Mouse (Mus musculus) left cerebral cortex, postnatal 14 days (tissue): ENCODE data around the gene Hmgn5. TPM values are rescaled to one million over a fixed set of nuclear protein-coding genes. Genes with fewer than 3 reads are reported as not detected.

ENCODE experiments used
- DNase-seq, 2 experiments: peaks; one replicate each; pipeline ENCODE4 v3.0.0; 2021 to 2022; ENCODE audit warnings: low spot score in 2 of 2, mixed read lengths in 1 of 2
- intact Hi-C: fragments of 180-260 bp; cut with DNase I; formaldehyde crosslinking; loops from one replicate; pipeline ENCODE4 v1.15.1; 2025
- long read RNA-seq, 2 experiments: library from polyadenylated mRNA; stranded (forward); transcript quantifications; one replicate each; pipeline ENCODE4 v2.0.0; 2021
- total RNA-seq, 2 experiments: library from RNA; stranded (reverse); gene quantifications; 2 replicates each; pipeline ENCODE4 v1.2.3; 2021

The Hmgn5 gene
- total RNA-seq = 1 to 10 TPM; 4.5 TPM
- long read RNA-seq, experiment 1, transcript Hmgn5-201 (6 exons, 1,934 nt) = major isoform, 6 of 6 reads
- long read RNA-seq, experiment 1, partial matches to known transcripts = 0 of 6 reads
- long read RNA-seq, experiment 1, other reads (novel, unspliced or antisense) = 0 of 6 reads
- long read RNA-seq, experiment 2, transcript Hmgn5-201 (6 exons, 1,934 nt) = major isoform, 13 of 13 reads
- long read RNA-seq, experiment 2, partial matches to known transcripts = 0 of 13 reads
- long read RNA-seq, experiment 2, other reads (novel, unspliced or antisense) = 0 of 13 reads

GRCm38 (mm10) chrX:109013283-109013682, at the start of gene Hmgn5:
Hmgn5 (minus strand) TSS chrX:109013404.
- DNase-seq = peak; percentile 89 to 91

DNA sequence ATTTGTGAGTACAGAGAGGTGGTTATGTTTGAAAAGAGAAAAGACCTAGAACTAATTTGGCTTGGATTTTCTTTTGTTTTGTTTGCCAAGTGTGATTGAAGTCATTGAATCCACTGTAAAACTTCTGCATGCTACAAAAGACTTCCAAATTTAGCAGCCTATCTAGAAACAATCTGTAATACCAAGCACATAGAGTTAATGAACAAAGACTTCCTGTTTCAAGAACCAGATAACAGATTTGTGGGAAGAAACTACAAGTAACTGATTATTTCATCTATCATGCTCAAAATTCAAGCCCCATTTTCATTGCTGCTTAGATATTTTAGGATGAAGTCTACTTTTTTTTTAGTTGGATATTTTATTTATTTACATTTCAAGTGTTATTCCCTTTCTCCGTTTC, 34.6 kb upstream of the Hmgn5 start:
- intact Hi-C loops = no loop called here
- DNase-seq = no peak

More at GRCm38 (mm10) chrX:109013283-109013682, at the start of gene Hmgn5:
- intact Hi-C loops = loop anchor here (5.0 kb wide), 1 partner anchor 181 kb away; the partner anchor contains the start of gene Brwd3

DNA sequence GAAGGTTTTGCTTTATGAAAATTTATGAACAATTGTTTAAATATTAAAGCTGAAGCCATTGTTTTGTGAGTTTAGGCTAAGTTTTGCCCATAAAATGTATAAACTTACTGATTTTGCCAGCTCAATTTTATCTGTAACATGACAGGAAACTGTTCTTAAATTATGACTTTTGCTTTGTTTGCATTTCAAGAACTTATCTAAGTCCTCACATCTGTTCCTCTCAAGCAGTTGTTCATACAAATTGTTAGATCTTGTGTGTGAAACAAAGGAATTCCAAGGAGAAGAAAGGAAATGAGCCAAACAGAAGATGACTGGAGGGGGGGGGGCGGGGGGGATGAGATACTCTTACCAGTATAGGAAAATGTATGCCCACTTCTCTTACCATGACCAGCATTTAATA, 13.0 kb upstream of the Hmgn5 start:
- intact Hi-C loops = no loop called here
- no peak for DNase-seq

DNA sequence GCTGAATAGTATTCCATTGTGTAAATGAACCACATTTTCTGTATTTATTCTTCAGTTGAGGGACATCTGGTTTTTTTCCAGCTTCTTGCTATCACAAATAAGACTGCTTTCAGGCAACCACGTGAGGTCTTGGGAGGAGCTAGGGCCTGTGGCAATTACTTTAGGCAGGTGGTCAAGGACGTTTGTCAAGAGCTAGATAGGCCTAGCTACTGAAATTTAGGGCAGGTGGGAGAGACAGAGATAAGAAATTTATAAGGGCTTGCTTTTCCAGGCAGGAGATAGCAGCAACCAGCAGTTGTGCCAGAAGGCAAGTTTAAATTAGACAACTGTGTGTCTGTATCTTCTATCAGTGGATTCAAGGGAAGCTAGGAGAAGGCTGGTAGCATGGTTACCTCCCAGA, 7.7 kb upstream of the Hmgn5 start:
- no peak for DNase-seq
- intact Hi-C loops = no loop called here

GRCm38 (mm10) chrX:109014166-109014565, 962 bp upstream of the Hmgn5 start:
- intact Hi-C loops = loop anchor here (5.0 kb wide), 1 partner anchor 182 kb away; the partner anchor contains the start of gene Brwd3
- DNase-seq = no peak

GRCm38 (mm10) chrX:109013686-109014085, 482 bp upstream of the Hmgn5 start:
- intact Hi-C loops = loop anchor here (5.0 kb wide), 1 partner anchor 181 kb away; the partner anchor contains the start of gene Brwd3
- DNase-seq = peak; percentile 12 to 14

DNA sequence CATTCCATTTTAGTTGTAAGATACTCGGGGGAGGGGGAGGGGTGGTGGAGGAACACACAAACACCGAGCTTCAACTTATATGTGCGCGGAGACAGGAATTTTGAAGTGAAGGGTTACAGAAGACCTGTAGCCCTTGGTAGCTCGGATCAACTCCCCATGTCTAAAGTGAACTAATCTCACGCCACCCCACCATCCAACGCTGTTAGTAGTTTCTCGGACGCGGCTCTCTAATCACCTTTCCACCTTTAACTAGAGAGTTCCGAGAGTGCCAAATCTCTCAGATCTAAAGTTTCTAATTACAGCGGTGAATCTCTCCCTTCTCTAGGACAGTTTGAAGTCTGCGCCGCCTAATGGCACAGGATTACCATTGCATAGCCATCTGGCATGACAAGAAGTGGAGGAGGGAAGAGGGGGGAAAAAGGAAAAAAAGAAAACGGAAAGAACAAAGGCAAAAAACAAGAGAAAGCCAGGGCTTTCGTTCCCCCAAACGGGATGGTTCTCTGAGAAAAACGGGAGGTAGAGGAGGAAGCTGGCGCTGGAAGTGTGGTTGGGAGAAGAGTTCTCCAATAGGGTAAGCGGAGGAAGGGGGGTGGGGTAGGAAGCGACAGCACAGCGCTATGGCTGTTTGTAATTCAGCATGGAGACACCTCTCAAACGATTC, 703 bp downstream of the Hmgn5 start:
- peak; percentile 26 to 35 for DNase-seq
- intact Hi-C loops = loop anchor here (5.0 kb wide), 1 partner anchor 180 kb away; the partner anchor contains the start of gene Brwd3

DNA sequence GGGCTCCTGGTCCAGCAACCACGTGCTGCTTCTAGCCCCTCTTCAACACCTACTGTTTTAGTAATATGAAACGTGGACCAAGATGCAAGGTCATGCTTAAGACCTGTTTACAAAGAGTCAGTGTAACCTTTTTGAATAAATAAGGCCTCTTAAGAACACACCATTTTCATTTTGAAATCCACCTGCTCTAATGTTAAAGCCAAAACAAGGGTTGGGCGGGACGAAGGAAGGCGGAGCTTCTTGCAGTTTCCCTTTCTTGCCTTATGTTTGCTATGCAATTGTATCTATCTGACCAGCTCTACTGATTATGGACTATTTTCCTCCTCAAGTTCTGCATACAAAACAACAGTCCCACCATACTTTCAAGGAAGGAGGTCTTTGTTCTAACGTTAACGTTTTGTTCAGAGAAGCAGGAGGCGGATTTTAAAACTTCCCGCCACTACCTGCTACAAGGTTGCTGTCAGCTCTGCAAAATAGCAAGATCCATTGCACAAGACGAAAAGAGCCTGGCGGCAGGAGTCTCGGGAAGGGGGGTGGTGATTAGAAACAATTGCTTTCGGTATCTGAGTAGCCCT, 1.5 kb downstream of the Hmgn5 start:
- peak in 1 of 2 experiments; percentile 3 for DNase-seq
- intact Hi-C loops = loop anchor here (5.0 kb wide), 1 partner anchor 179 kb away; the partner anchor contains the start of gene Brwd3

- intact Hi-C loops = no loop called here
- DNase-seq = no peak
These were observed 11.9 kb downstream of the Hmgn5 start for GRCm38 (mm10) chrX:109001277-109001676.

Other genes with a start within 250 kb of the Hmgn5 start
- 10 to 100 TPM; 18.3 to 19.0 TPM for gene Brwd3, start 179.0 kb downstream of the Hmgn5 start, total RNA-seq
- 10 to 100 TPM; 64.4 to 73.3 TPM for gene Sh3bgrl, start 82.0 kb upstream of the Hmgn5 start, total RNA-seq
- gene Gm6377, start 183.4 kb upstream of the Hmgn5 start, total RNA-seq = not detected